Mouse (Mus musculus) right cerebral cortex, postnatal 25 days (tissue): Measurements from ENCODE around the gene Hexb.

ENCODE experiments used
- DNase-seq: peaks from one replicate; pipeline ENCODE4 v3.0.0; 2022

Hexb gene

GRCm38 (mm10) chr13:97197932-97198562 lies at the start of gene Hexb:
Gene Hexb (minus strand): TSS chr13:97198357.
- peak; percentile 89 for DNase-seq

GRCm38 (mm10) chr13:97247754-97248153 lies 49.6 kb upstream of the Hexb start:
- DNase-seq = no peak

- no peak for DNase-seq
These were observed 48.1 kb upstream of the Hexb start for GRCm38 (mm10) chr13:97246217-97246616.

- no peak for DNase-seq
These were observed 47.0 kb upstream of the Hexb start for GRCm38 (mm10) chr13:97245157-97245556.

GRCm38 (mm10) chr13:97244712-97245105 lies 46.6 kb upstream of the Hexb start:
- no peak for DNase-seq

GRCm38 (mm10) chr13:97243962-97244711 lies 46.0 kb upstream of the Hexb start:
- DNase-seq = no peak

GRCm38 (mm10) chr13:97242716-97243115 lies 44.6 kb upstream of the Hexb start:
- peak; percentile 31 for DNase-seq

GRCm38 (mm10) chr13:97241787-97242280 lies 43.7 kb upstream of the Hexb start:
- no peak for DNase-seq

- peak; percentile 93 for DNase-seq
These were observed 43.0 kb upstream of the Hexb start, which contains the start of gene Enc1 for GRCm38 (mm10) chr13:97240965-97241786. Gene Enc1 (plus strand): TSS chr13:97241105.

GRCm38 (mm10) chr13:97240279-97240964 lies 42.3 kb upstream of the Hexb start:
- DNase-seq = peak; percentile 78

- peak; percentile 72 for DNase-seq
These were observed 41.4 kb upstream of the Hexb start for GRCm38 (mm10) chr13:97239343-97240180.

- no peak for DNase-seq
These were observed 40.2 kb upstream of the Hexb start for GRCm38 (mm10) chr13:97238181-97238981.

GRCm38 (mm10) chr13:97237700-97238099 lies 39.5 kb upstream of the Hexb start:
- DNase-seq = no peak

GRCm38 (mm10) chr13:97235911-97236310 lies 37.8 kb upstream of the Hexb start:
- no peak for DNase-seq

- peak; percentile 79 for DNase-seq
These were observed 36.7 kb upstream of the Hexb start for GRCm38 (mm10) chr13:97234785-97235417.

GRCm38 (mm10) chr13:97233092-97233491 lies 34.9 kb upstream of the Hexb start:
- DNase-seq = no peak

GRCm38 (mm10) chr13:97230101-97230500 lies 31.9 kb upstream of the Hexb start:
- no peak for DNase-seq

GRCm38 (mm10) chr13:97227795-97228194 lies 29.6 kb upstream of the Hexb start:
- no peak for DNase-seq

GRCm38 (mm10) chr13:97225130-97225529 lies 27.0 kb upstream of the Hexb start:
- no peak for DNase-seq

- DNase-seq = no peak
These were observed 26.3 kb upstream of the Hexb start for GRCm38 (mm10) chr13:97224341-97224982.
